Mouse (Mus musculus) bone marrow, adult 2 months (tissue): ENCODE data around the gene Rab21.

Experiments
- CTCF ChIP-seq: fragments of 200-500 bp; IDR thresholded peaks from 2 replicates; pipeline ENCODE4 v1.5.1; 2011; ENCODE audit warnings: low read length, control low read depth; ENCODE audit not compliant: control insufficient read depth, insufficient read depth
- POLR2A ChIP-seq: fragments of 200-500 bp; IDR thresholded peaks from 2 replicates; pipeline ENCODE4 v1.6.1; 2011; ENCODE audit warnings: low read depth, mild to moderate bottlenecking, control low read depth, low read length, borderline replicate concordance; ENCODE audit not compliant: control insufficient read depth

- TF ChIP-seq POLR2A (no peak), CTCF (no peak)
Observed at GRCm38 (mm10) chr10:115359066-115359465, 43.7 kb upstream of the Rab21 start.
